Mouse (Mus musculus) B cell, adult 62 days (primary cell): ENCODE data around the gene Six1. TPM values are rescaled to one million over a fixed set of nuclear protein-coding genes. Genes with fewer than 3 reads are reported as not detected.

Experiments
- total RNA-seq: library from RNA; stranded (reverse); gene quantifications from 4 replicates; pipeline ENCODE4 v1.2.4, GENCODE M21; 2023

The Six1 gene
- total RNA-seq, result not detected in 4 replicates

DNA sequence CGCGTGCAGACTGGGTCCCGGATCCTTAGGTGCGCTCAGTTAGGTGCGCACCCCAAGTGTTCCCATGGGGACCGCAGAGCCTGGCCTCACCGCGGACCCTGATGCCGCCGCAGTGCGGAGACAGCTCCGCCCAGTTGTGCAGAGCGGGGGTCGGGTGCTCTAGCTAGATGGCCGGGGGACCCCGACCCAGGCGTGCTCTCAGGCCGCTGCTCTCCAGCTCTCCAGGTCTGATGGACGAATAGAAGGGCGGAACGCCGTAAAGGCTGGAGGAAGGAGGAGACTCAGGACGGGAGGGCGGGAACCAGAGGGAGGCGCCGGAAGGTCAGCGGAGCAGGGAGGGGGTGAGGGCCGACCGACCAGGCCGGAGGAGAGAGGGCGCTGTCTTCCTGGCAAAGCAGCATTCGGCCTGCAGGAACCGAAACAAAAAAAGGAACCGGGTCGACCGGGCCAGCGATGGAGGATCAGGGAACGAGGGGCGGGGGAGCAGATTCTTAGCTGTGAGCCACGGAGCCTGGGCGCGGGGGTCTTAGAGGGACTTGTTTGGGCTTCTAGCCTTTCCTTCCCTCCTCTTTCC is at the start of gene Six1:
Gene Six1 (minus strand): TSS at position 220 of the 574 bp plus-strand sequence.

Other genes starting within 250 kb of the Six1 start
- gene Six6, start 114.0 kb downstream of the Six1 start, total RNA-seq, result not detected in 4 replicates
- not detected in 4 replicates for gene 4930447C04Rik, start 113.1 kb downstream of the Six1 start, total RNA-seq
- gene Six4, start 59.6 kb upstream of the Six1 start, total RNA-seq, result not detected in 4 replicates
- 16.0 to 19.9 TPM (median 16.2 TPM) in 4 replicates for gene Mnat1, start 69.8 kb upstream of the Six1 start, total RNA-seq
- 9.5 to 13.3 TPM (median 10.7 TPM) in 4 replicates for gene Trmt5, start 232.8 kb upstream of the Six1 start, total RNA-seq
- 10.1 to 14.7 TPM (median 14.4 TPM) in 4 replicates for gene Slc38a6, start 232.9 kb upstream of the Six1 start, total RNA-seq